Mouse (Mus musculus): ENCODE measurements at regions not wholly inside any gene's neighbourhood (a gene's known extent, or its start where the extent isn't known, plus 50 kb on each side); places are given as distances from the start of the nearest gene placed in this dataset.

DNA sequence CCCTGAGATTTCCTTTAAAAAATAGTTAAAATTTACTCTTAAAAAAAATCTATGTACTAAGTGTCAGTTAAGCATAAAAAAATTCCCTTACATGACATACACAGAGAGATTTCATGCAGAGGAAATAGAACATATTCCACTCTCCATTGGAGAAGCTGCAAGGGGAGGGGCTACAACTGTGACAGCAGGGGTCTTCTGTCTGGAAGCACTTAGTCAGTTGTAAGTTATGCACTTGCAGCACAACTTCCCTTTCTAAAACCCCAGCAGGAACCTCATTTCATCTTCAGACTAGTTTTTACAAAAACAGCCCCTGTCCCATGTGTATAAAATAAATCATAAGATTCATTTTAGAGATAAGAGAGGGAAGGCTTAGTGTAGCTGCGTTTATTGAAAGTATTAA is 109.0 kb upstream of the Rpl10l start:
- DNase-seq (ENCODE audit: low spot score) = peak; percentile 39

DNA sequence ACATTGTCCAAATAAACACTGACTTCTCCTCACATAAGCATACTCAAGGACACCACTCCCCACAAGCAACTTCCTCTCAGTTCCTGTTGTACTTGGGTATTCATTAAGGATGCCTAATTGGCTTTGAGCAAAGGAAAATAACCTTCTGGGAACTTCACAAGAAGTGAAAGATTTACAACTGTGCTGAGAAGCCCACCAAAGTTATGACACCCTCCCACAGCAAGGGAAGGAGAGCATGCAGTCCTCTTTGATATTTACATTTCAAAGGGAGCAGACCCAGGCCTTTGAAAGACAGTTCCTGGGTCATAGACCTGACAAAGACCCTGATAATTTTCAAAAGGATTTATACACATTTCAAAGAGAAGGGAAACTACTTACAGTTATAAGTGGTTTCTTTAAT is 102.4 kb upstream of the Rpl10l start:
- DNase-seq (ENCODE audit: low spot score) = peak; percentile 23

DNA sequence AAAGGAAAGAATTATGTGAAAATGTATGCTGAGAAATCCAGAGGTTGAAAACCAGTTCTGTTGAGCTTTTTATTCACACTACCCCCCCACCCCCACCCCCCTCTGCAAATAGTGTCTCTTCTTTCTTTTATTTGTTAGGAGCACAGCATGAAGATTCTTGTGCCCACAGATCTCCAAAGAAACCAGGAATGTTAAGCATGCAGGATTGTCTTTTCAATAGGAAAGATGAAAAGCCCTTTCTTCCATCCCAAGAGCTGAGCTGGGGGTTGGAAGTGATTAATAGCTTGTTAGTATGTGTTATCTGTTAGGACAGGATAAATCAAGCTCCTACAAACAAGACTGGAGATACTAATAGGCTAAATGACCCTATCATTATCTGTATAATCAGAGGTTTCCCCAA is 55.0 kb upstream of the Rpl10l start:
- DNase-seq (ENCODE audit: low spot score) = peak; percentile 48

Data from embryo, embryonic 10.5 days (tissue).